8 mouse cellular contexts compared by ENCODE assay signal in the genomic region with DNA sequence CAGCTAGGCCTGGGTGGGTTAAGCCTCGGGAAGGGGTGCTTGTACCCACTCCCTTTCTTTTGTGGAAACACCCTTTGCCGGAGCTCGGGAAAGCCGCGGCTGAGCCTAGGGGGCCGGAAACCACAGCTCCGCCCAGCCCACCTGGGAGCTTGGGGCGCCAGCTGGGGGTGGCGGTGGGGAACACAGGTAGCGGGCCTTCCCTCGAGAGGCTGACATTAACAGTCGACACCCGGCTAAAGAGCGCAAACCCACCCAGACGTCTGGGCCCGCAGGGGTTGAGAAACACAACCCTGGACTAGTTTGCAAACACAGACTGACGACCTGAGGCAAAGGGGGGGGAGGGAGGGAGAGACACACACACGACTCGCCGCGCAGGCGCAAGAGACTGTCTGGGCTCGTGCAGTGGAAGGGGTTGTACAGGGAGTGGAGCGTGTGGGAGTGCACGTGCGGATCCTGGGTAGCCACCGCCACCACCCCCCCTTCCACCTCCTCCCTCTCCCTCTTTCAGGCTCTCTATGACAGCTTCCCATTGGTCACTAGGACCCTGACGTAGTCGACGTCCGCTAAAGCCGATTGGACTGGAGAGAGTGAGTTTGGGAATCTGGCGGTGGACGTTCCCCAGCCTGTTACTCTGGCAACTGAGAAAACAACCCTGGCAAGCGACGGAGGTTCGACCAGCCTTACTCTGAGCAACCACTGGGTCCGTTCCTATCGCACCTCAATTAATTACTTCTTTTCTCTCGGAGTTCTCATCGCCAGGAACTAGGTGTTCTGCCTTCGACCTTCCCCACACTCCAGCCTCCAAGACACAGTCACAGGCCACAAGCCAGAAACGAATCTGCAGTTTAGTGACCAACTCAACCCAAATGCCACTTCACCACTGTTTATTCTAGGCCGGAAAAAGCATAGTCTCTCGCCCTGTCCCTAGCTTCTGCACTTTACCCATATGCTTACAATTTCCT. TPM values are rescaled to one million over a fixed set of nuclear protein-coding genes. Genes with fewer than 3 reads are reported as not detected.
DNase-seq lines count a peak whose midpoint lies in the region; ATAC-seq and TF ChIP-seq lines count a peak whose summit lies in the region.

No protein-coding gene starts in this region.

- H3K27ac ChIP-seq in heart, embryonic 10.5 days, result peak overlapping the region; percentile 98
- H3K27ac ChIP-seq in kidney, embryonic 14.5 days (ENCODE audit: low read depth, low read length), result peak overlapping the region; percentile 96
- H3K27ac ChIP-seq in limb, embryonic 15.5 days, result peak overlapping the region; percentile 98
- H3K27ac ChIP-seq in midbrain, postnatal 0 days (ENCODE audit: low read depth, low read length), result peak overlapping the region; percentile 98

- H3K36me3 ChIP-seq in heart, embryonic 10.5 days, result no peaks in the 10 kb centered on the region
- no peaks in the 10 kb centered on the region for H3K36me3 ChIP-seq in kidney, embryonic 14.5 days (ENCODE audit: control insufficient read depth, insufficient read depth, low read length)
- H3K36me3 ChIP-seq in limb, embryonic 15.5 days, result no peaks in the 10 kb centered on the region
- no peaks in the 10 kb centered on the region for H3K36me3 ChIP-seq in midbrain, postnatal 0 days (ENCODE audit: insufficient read depth, low read length)

- H3K27me3 ChIP-seq in heart, embryonic 10.5 days (ENCODE audit: insufficient read depth, poor library complexity, severe bottlenecking), result peaks cover 32% of the 10 kb centered on the region
- H3K27me3 ChIP-seq in kidney, embryonic 14.5 days (ENCODE audit: control insufficient read depth, insufficient read depth, low read length), result peaks cover 22% of the 10 kb centered on the region
- peaks cover 25% of the 10 kb centered on the region for H3K27me3 ChIP-seq in limb, embryonic 15.5 days
- H3K27me3 ChIP-seq in midbrain, postnatal 0 days (ENCODE audit: insufficient read depth, low read length), result peaks cover 20% of the 10 kb centered on the region

- H3K4me1 ChIP-seq in heart, embryonic 10.5 days, result peaks cover 72% of the 10 kb centered on the region
- H3K4me1 ChIP-seq in kidney, embryonic 14.5 days (ENCODE audit: control insufficient read depth, insufficient read depth, low read length), result peaks cover 48% of the 10 kb centered on the region
- peaks cover 61% of the 10 kb centered on the region for H3K4me1 ChIP-seq in limb, embryonic 15.5 days
- peaks cover 13% of the 10 kb centered on the region; the same call in 1 of the 2 replicates for H3K4me1 ChIP-seq in midbrain, postnatal 0 days (ENCODE audit: insufficient read depth, low read length)

- peak; percentile 71 to 74 for DNase-seq in B cell, adult 2 months
- peak; percentile 100 for DNase-seq in brain, adult 2 months (ENCODE audit: low read depth, low spot score)
- DNase-seq in heart, embryonic 10.5 days (ENCODE audit: low spot score), result peak; percentile 98
- DNase-seq in midbrain, postnatal 0 days (ENCODE audit: low spot score), result peak; percentile 98
- peak; percentile 43 to 73 for DNase-seq in spleen, postnatal 10 days (ENCODE audit: low spot score in 2 of 2)

- H3K4me3 ChIP-seq in heart, embryonic 10.5 days, result peak overlapping the region; percentile 86
- H3K4me3 ChIP-seq in kidney, embryonic 14.5 days (ENCODE audit: low read length), result peak overlapping the region; percentile 84
- peak overlapping the region; percentile 62 for H3K4me3 ChIP-seq in limb, embryonic 15.5 days
- peak overlapping the region; percentile 71 for H3K4me3 ChIP-seq in midbrain, postnatal 0 days (ENCODE audit: low read depth, low read length)

- H3K9me3 ChIP-seq in heart, embryonic 10.5 days, result no peaks in the 10 kb centered on the region
- no peaks in the 10 kb centered on the region for H3K9me3 ChIP-seq in kidney, embryonic 14.5 days (ENCODE audit: control insufficient read depth, low read length)
- H3K9me3 ChIP-seq in limb, embryonic 15.5 days, result no peaks in the 10 kb centered on the region
- H3K9me3 ChIP-seq in midbrain, postnatal 0 days (ENCODE audit: low read length), result no peaks in the 10 kb centered on the region

- TF ChIP-seq CTCF in midbrain, postnatal 0 days (IDR thresholded peaks at IDR 0.05), result no peak

- peak overlapping the region; percentile 95 for H3K4me2 ChIP-seq in kidney, embryonic 14.5 days (replicated peaks; ENCODE audit: low read depth, low read length)
- H3K4me2 ChIP-seq in limb, embryonic 15.5 days, result peak overlapping the region; percentile 94
- H3K4me2 ChIP-seq in midbrain, postnatal 0 days (ENCODE audit: low read depth, low read length, poor library complexity, severe bottlenecking), result peak overlapping the region; percentile 94

- peak overlapping the region; percentile 69 for H3K9ac ChIP-seq in kidney, embryonic 14.5 days (ENCODE audit: low read depth, low read length)
- peak overlapping the region; percentile 42 for H3K9ac ChIP-seq in limb, embryonic 15.5 days
- H3K9ac ChIP-seq in midbrain, postnatal 0 days (replicated peaks; ENCODE audit: low read length, poor library complexity, severe bottlenecking), result peak overlapping the region; percentile 66

- peak; percentile 63 for ATAC-seq in erythroblast, adult 5-6 weeks (replicated peaks; ENCODE audit: low FRiP score, poor library complexity, severe bottlenecking)
- peak; percentile 88 for ATAC-seq in kidney, embryonic 14.5 days (ENCODE audit: low FRiP score, low TSS enrichment)
- peak; percentile 93 for ATAC-seq in limb, embryonic 15.5 days (ENCODE audit: insufficient number of reproducible peaks, low FRiP score, low TSS enrichment, low read depth)
- ATAC-seq in midbrain, postnatal 0 days (ENCODE audit: low FRiP score), result peak; percentile 90

- WGBS in heart, embryonic 10.5 days, result under 1% methylated on average over 45 of the region's 45 CpGs
- 2% methylated on average over 40 of the region's 45 CpGs for WGBS in kidney, embryonic 14.5 days
- WGBS in limb, embryonic 15.5 days, result under 1% methylated on average over 41 of the region's 45 CpGs
- under 1% methylated on average over 45 of the region's 45 CpGs for WGBS in midbrain, postnatal 0 days

RNA-seq across cellular contexts. Expression of a gene that starts 5.3 kb away (rescaled TPM):
- 5.8 and 8.2 TPM in 2 replicates for total RNA-seq in erythroblast, adult 5-6 weeks (2015; ENCODE audit: low replicate concordance)
- 0.84 and 1.5 TPM in 2 replicates for total RNA-seq in erythroblast, adult 5-6 weeks (2017; ENCODE audit: low replicate concordance)
- polyA plus RNA-seq in heart, embryonic 10.5 days (2016; fragmentation: Nextera tagmentation; extraction: Ambion mirVana), result 20.9 and 26.9 TPM in 2 replicates
- polyA plus RNA-seq in kidney, embryonic 14.5 days (2014; fragmentation: Nextera tagmentation; extraction: Ambion mirVana), result 36.1 and 37.4 TPM in 2 replicates
- polyA plus RNA-seq in limb, embryonic 15.5 days (2015; fragmentation: Nextera tagmentation; extraction: Ambion mirVana), result 30.8 and 32.0 TPM in 2 replicates
- total RNA-seq in midbrain, postnatal 0 days (2014; rRNA removed), result 12.1 and 14.5 TPM in 2 replicates
- polyA plus RNA-seq in midbrain, postnatal 0 days (2015; fragmentation: Nextera tagmentation; extraction: Ambion mirVana), result 18.9 and 22.7 TPM in 2 replicates

RNA-seq across cellular contexts. Expression of a gene that starts 20.7 kb away (rescaled TPM):
- not detected in 2 replicates for total RNA-seq in erythroblast, adult 5-6 weeks (2015; ENCODE audit: low replicate concordance)
- not detected in 2 replicates for total RNA-seq in erythroblast, adult 5-6 weeks (2017; ENCODE audit: low replicate concordance)
- polyA plus RNA-seq in heart, embryonic 10.5 days (2016; fragmentation: Nextera tagmentation; extraction: Ambion mirVana), result 38.9 and 52.5 TPM in 2 replicates
- polyA plus RNA-seq in kidney, embryonic 14.5 days (2014; fragmentation: Nextera tagmentation; extraction: Ambion mirVana), result 36.8 and 39.6 TPM in 2 replicates
- 18.8 and 20.4 TPM in 2 replicates for polyA plus RNA-seq in limb, embryonic 15.5 days (2015; fragmentation: Nextera tagmentation; extraction: Ambion mirVana)
- 4.4 and 5.7 TPM in 2 replicates for total RNA-seq in midbrain, postnatal 0 days (2014; rRNA removed)
- 5.8 and 6.3 TPM in 2 replicates for polyA plus RNA-seq in midbrain, postnatal 0 days (2015; fragmentation: Nextera tagmentation; extraction: Ambion mirVana)

RNA-seq across cellular contexts. Expression of a gene that starts 23.3 kb away (rescaled TPM):
- 12.5 and 16.1 TPM in 2 replicates for total RNA-seq in erythroblast, adult 5-6 weeks (2015; ENCODE audit: low replicate concordance)
- total RNA-seq in erythroblast, adult 5-6 weeks (2017; ENCODE audit: low replicate concordance), result 23.5 and 31.4 TPM in 2 replicates
- polyA plus RNA-seq in heart, embryonic 10.5 days (2016; fragmentation: Nextera tagmentation; extraction: Ambion mirVana), result 27.4 and 31.8 TPM in 2 replicates
- 11.1 and 23.9 TPM in 2 replicates for polyA plus RNA-seq in kidney, embryonic 14.5 days (2014; fragmentation: Nextera tagmentation; extraction: Ambion mirVana)
- polyA plus RNA-seq in limb, embryonic 15.5 days (2015; fragmentation: Nextera tagmentation; extraction: Ambion mirVana), result 30.2 and 36.6 TPM in 2 replicates
- 16.5 and 22.6 TPM in 2 replicates for total RNA-seq in midbrain, postnatal 0 days (2014; rRNA removed)
- 18.2 and 18.8 TPM in 2 replicates for polyA plus RNA-seq in midbrain, postnatal 0 days (2015; fragmentation: Nextera tagmentation; extraction: Ambion mirVana)

RNA-seq across cellular contexts. Expression of a gene that starts 23.5 kb away (rescaled TPM):
- total RNA-seq in erythroblast, adult 5-6 weeks (2015; ENCODE audit: low replicate concordance), result 25.6 and 30.3 TPM in 2 replicates
- total RNA-seq in erythroblast, adult 5-6 weeks (2017; ENCODE audit: low replicate concordance), result 18.5 and 25.2 TPM in 2 replicates
- 158 and 165 TPM in 2 replicates for polyA plus RNA-seq in heart, embryonic 10.5 days (2016; fragmentation: Nextera tagmentation; extraction: Ambion mirVana)
- 172 and 221 TPM in 2 replicates for polyA plus RNA-seq in kidney, embryonic 14.5 days (2014; fragmentation: Nextera tagmentation; extraction: Ambion mirVana)
- polyA plus RNA-seq in limb, embryonic 15.5 days (2015; fragmentation: Nextera tagmentation; extraction: Ambion mirVana), result 143 and 144 TPM in 2 replicates
- 32.6 and 95.9 TPM in 2 replicates for total RNA-seq in midbrain, postnatal 0 days (2014; rRNA removed)
- 120 and 147 TPM in 2 replicates for polyA plus RNA-seq in midbrain, postnatal 0 days (2015; fragmentation: Nextera tagmentation; extraction: Ambion mirVana)

RNA-seq across cellular contexts. Expression of a gene that starts 49.6 kb away (rescaled TPM):
- total RNA-seq in erythroblast, adult 5-6 weeks (2015; ENCODE audit: low replicate concordance), result 7.9 and 9.8 TPM in 2 replicates
- 16.8 and 18.5 TPM in 2 replicates for total RNA-seq in erythroblast, adult 5-6 weeks (2017; ENCODE audit: low replicate concordance)
- polyA plus RNA-seq in heart, embryonic 10.5 days (2016; fragmentation: Nextera tagmentation; extraction: Ambion mirVana), result 15.8 and 26.5 TPM in 2 replicates
- 56.7 and 59.7 TPM in 2 replicates for polyA plus RNA-seq in kidney, embryonic 14.5 days (2014; fragmentation: Nextera tagmentation; extraction: Ambion mirVana)
- 77.4 and 89.3 TPM in 2 replicates for polyA plus RNA-seq in limb, embryonic 15.5 days (2015; fragmentation: Nextera tagmentation; extraction: Ambion mirVana)
- 284 and 298 TPM in 2 replicates for total RNA-seq in midbrain, postnatal 0 days (2014; rRNA removed)
- polyA plus RNA-seq in midbrain, postnatal 0 days (2015; fragmentation: Nextera tagmentation; extraction: Ambion mirVana), result 51.6 and 58.9 TPM in 2 replicates

Comparison
In these comparisons a context has a peak if more than half of its experiments do, and no peak if none do; other contexts are left out.
1. Peak in every context shown above with its lines: DNase-seq, ATAC-seq, H3K4me3 ChIP-seq and H3K27ac ChIP-seq.